Mouse (Mus musculus): Measurements from ENCODE around the gene Lypd6.

The Lypd6 gene

DNA sequence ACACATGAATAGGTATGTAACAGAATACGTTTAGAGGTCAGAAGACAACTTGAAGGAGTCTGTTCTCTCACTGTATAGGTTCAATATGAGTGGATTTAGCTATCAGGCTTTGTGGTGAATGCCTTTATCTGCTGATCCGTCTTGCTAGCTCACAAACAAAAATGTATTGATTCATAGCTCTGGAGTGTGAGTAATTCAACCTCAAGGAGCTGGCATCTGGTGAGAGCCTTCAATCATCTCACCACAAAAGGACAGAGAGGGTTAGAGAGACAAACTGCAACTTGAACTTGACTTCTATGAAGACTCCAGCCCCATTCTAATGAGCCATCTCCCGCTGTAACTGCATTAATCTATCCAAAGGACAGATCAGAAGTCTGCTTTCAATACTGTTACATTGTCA, 40.6 kb downstream of the Lypd6 start:
- DNase-seq (ENCODE audit: low spot score in 2 of 2) = no peak

DNA sequence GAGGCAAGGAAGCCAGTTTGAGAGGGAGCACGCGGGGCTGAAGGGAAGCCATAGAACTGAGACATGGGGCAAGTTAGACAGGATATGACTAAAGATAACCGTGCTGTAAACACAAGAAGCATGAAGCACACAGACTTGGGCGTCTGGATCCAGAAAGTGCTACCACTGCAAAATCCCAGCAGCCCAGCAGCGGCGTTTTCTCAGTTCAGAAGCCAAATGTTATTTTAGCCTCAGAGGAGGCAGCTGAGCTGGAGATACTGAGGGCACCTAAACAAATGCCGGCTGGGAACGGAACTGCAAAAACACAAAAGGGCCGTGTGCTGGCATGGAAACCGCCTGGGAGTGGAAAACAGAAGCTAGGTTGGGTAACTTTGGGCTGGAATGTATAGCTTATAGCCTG, 43.9 kb downstream of the Lypd6 start:
- DNase-seq (ENCODE audit: low spot score in 2 of 2) = peak in 1 of 2 experiments; percentile 30

DNA sequence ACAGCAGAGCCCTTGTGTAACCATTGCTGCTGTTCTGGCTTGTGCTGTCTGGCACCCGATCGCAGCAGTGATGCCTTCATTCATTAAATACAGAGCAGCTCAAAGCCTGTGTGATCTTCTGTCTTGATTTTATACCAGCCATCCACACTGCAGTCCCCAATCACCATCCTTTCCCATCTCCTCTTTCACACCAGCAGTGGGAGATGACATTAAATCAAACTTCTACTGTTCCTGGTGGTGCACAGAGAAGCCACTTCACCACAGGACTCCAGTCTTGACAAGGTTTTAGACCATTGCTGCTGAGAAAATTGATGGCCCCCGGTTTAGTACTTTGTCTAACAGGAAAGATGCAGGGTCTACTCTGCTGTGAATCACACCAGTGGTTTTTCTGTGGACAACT, 44.9 kb downstream of the Lypd6 start:
- DNase-seq (ENCODE audit: low spot score in 2 of 2) = no peak

DNA sequence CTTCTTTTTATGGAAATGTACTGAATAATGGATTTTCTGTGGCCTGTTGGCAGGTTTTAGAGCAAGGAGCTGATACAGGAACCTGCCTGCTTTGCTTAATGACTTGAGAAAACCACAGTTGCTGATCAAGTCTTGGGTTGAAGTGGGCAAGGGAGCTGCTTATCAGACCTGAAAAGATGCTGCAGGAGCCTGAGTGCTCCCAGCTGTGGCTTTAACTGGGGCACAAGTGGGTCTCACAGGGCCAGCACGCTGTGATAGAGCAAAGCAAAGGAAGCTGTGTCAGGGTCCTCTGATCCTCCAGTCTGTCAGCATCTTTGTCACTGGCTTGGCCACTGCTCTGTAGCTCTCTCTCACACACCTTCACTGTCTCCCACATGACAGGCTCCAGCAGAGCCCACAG, 45.4 kb downstream of the Lypd6 start:
- DNase-seq (ENCODE audit: low spot score in 2 of 2) = no peak

DNA sequence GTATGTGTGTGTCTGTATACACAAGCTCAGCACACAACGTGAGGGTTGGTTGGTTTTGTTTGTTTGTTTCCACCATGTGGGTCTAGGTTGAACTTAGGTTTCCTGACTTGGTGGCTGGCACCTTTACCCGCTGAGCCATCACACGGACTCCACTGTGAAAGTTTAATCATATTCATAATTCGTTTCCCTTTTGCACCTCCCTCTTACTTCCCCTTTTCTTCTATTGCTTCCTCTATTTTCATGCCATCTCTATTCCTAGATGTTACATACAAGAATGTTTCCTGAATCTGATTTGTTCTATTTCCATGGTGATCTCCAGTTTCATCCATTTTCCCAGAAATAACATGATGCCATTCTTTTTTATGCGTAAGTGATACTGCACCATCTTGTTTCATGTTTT, 46.2 kb downstream of the Lypd6 start:
- no peak for DNase-seq (ENCODE audit: low spot score in 2 of 2)

DNA sequence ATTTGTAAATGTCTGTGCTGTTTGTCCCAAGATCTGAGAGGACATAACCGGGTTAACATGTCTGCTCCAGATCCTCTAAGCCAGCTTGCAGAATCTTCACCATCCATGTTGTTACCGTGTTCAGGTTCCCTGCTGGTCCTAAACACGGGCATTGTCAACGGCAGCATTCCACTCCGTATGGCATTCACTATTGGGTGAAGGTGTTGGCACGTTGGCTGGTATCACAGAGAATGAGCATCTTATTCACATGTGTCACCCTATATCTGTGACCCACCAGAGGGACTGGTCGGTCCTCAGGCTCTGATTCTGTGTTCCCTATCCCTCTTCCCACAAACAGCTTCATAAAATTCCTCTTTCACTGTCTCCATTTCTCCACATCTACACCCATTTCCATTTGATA, 52.9 kb downstream of the Lypd6 start:
- no peak for DNase-seq (ENCODE audit: low spot score in 2 of 2)

DNA sequence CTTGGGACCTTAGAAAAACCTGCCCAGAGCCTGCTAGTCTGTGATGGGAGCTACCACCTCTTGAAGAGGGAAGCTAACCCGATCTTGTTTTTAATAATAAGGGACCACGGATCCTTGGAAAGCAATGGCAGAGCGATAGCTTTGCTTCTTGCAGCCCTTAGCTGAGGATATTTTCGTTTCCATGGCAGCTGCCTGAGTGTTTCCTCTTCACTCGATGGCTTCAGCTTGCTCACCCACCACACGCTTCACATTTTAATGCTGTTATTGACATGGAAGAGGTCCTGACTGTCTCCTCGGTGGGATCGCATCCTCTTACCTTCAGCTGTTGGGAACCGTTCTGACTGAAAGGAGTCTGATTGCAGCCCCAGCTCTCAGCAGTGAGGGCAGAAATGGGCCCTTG, 54.6 kb downstream of the Lypd6 start:
- DNase-seq (ENCODE audit: low spot score in 2 of 2) = no peak

DNA sequence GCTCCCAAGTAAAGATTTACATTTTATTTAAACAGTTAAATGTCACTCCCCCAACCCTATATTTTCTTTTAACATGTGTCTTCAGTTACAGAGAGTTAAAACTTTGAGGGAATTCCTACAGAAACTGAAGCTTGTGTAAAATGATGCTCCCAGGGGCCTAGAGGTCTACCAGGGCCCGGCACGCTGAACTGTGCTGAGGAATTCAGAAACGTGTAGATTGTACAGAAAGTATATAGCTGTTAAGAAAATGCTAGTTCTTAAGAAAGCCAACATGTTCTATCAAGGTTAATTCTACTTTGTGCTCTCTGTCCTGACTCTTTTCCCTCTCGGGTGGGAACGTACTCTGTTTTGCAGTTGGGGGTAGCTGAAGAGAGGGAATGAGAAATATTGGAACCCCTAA, 57.1 kb downstream of the Lypd6 start:
- no peak for DNase-seq (ENCODE audit: low spot score in 2 of 2)

DNA sequence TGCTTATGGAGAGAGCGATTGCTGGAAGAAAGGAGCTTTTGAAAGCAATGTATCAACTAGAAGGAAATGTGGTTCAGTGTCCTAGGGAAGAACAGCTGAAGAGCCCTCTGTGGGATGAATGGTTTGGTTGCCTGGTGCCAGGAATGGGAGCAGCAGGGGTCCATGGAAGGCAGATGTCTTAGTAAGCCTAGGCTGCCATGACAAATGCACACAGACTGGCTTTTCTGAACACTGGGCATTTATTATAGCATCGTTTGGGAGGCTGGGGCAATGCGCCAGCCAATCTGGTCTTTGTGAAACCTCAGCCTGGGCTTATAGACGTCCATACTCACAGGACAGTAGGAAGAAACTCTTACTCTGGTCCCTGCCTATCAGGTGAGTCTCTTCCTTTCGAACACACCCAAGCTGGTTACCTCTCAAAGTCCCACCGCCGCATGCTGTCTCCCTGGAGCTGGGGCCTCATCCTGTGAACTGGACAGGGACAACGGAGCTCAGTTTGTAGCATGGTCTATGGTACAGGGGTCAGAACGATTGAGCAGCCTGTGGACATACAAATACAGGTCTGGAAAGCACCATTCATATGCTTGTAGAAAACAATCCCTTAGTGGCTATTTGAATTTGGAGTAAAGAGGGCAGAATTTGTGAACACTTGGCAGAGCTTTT, 61.4 kb downstream of the Lypd6 start:
- no peak for DNase-seq (ENCODE audit: low spot score in 2 of 2)

DNA sequence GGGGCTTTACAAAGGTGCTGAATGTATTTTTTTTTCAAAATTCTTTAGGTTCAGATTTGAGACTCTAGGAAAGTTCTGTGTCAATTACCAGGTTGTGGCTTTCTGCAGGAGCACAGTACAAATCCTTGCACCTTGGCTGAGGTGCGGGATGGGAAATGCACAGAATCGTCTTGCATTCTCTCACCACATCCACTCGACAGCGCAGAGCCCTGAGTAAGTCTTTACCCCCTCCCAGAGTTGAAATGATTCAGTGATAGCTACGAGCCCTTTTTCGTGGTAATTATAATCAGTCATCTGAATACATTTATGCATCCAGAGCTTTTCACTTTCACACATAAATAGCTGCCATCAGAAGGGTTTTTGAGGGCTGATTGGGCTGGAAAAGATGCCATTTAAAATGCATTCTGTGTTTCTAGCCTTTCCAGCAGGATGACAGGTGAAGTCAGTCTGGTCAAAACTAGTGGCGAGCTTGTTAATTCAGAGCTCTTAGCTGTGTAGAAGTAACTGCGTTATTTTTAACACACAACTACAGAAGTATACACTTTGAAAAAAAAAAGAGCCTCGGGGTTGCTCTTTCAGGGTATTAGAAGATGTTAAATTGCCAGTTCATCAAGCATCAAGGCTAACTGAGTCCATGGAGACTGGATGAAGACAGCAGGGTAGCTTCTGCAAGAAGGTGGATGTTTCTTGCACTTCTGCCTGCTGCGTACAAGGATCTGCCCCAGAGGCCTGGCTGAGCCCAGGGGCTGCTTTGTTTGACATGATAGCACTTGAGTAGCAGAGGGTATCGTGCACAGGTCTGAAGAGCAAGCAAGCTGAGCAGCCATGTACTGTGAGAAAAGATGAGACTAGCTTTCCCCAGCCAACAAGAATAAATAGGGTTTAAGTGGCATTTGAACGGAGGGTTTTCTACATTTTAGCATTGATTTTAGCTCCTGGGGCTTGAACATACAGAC, 62.4 kb downstream of the Lypd6 start:
- no peak for DNase-seq (ENCODE audit: low spot score in 2 of 2)

DNA sequence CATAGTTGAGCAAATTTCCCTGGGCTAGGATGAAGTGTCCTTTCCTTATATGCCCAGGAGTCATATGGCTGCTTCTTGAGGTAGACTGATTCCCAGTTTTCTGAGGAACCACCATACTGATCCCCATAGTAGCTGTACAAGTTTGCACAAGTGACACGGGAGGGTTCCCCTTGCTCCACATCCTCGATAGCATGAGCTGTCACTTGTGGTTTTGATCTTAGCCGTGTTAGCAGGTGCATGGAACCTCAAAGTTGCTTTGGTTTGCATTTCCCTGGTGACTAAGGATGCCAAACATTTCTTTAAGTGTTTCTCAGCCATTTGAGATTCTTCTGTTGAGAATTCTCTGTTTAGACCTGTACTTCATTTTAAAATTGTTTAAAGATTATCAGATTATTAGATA, 64.4 kb downstream of the Lypd6 start:
- DNase-seq (ENCODE audit: low spot score in 2 of 2) = no peak

DNA sequence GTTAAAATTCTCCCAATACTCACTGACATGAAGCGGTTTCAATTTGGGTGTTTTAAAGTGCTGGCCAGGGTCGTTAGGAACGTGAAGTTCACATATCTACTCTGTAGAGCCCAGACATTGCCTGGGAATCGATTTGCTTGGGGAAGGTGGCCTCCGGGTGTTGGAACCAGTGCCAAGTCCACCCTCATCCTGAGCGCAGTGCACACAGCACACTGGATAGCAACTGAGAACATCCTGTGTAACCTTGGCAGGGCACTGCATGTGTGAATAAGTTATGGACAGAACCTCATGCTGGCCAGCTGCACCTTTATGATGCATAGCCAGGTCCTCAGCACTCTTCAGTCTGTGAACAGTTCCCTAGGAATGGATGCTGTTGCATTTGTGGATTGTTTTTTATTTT, 77.4 kb downstream of the Lypd6 start:
- DNase-seq (ENCODE audit: low spot score in 2 of 2) = no peak

DNA sequence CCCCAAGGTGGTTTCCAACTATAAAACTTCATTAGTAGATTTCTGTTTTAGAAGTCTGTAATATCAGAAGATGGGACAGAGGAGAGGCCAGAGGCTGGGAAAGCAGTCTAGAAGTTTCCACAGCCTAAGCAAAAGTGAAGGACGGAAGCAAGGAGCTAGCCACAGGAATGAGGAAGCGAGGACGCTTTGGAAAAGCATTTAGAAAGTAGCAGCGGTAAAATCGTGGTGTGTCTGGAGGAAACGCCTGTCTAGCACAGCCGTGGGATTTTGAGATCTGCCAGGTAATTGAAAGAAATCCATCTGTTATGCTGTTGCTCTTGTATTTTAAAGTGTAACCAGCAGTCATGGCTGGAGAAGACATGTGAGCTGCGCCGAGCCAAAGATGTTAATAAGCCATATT, 81.1 kb downstream of the Lypd6 start:
- no peak for DNase-seq (ENCODE audit: low spot score in 2 of 2)

DNA sequence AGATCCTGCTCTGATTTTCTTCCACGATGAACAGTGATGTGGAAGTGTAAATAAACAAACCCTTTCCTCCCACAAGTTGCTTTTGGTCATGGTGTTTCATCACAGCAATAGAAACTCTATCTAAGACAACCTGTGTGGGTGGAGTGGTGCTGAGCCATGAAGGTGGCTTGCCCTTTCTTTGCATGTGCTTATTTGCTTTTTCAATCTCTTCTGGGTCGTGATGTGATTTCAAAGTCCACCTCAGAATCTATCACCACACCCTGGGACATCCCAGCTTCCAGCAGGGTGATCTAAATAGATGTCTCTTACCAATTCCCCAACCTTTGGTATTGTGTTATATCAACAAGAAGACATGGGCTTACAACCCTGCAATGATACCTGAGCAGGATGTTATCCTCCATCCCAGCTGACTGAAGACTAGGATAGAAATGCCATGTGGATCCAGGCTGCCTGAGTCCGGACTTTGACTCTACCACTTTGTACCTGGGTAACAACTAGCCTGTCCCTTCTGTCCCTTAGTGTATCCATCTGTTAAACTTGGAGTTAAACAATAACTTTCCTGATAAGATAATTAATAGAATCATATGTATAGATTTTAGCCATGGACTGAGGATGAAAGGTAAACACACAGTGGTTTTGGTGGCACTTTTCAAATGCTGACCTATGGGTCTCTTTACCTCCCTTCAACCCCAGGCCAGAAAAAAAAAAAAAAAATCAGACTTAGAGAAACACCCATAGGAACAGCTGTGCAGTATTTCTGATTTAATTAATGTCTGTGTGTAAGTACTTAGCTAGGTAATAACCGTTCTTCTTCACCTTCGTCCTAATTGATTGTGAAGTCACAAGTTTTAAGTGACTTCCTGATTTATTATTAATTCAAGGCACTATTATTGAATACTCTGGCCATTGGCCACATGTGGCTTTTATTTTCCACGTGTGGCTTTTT, 83.3 kb downstream of the Lypd6 start:
- DNase-seq (ENCODE audit: low spot score in 2 of 2) = no peak

DNA sequence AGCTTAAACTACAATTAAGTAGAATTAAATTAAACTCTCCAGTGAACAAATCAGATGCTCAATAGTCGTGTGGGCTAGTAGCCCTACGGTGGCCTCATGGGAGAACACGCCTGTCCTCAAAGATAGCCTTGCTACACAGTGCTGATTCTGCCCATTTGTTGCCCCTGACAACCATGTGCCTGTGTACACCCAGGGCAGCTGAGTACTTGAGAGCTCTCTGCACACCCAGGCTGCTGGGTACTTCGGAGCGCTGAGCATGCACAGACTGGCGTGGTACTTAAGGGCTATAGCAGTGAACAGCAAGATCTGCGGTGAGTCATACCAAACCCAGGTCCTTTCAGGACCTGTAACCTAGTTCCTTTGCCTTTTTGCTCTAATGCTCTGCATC, 84.0 kb downstream of the Lypd6 start:
- DNase-seq (ENCODE audit: low spot score in 2 of 2) = peak; percentile 34 to 59

DNA sequence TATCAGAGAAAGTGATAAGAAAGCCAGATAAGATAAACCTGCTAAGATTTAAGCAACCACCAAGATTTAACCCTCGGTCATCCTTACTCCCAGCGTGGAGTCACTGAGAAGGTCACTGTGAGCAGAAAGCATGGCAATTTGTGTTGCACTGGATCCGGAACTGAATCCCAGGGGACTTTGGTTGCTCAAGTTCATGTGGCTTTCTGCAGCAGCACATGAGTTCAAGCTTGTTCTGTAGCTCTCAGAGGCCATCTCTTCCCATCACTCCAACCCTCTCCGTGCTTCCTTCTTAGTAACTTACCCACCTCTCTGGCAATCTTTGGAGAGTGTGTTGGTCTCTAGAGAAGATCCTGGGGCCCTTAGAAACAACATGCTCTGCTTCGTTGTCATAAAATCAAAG, 84.6 kb downstream of the Lypd6 start:
- DNase-seq (ENCODE audit: low spot score in 2 of 2) = no peak

DNA sequence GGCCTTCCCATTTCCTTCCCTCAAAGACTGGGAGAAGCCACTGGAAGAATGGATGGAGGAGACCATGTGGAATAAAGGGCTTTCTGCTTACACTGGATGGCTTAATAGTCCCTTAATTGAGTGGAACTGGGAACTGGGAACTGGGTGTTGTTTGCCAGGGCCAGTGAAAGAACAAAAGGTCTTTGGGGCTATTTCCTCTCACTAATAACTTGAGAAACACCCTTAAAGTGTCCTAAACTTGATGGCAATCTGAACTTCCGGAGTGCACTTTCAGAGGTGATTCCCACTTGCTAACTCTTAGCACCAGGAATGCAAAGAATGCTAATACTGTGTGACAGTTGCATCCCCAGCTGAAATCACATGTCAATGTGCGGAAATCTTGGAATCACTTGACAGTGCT, 85.2 kb downstream of the Lypd6 start:
- no peak for DNase-seq (ENCODE audit: low spot score in 2 of 2)

DNA sequence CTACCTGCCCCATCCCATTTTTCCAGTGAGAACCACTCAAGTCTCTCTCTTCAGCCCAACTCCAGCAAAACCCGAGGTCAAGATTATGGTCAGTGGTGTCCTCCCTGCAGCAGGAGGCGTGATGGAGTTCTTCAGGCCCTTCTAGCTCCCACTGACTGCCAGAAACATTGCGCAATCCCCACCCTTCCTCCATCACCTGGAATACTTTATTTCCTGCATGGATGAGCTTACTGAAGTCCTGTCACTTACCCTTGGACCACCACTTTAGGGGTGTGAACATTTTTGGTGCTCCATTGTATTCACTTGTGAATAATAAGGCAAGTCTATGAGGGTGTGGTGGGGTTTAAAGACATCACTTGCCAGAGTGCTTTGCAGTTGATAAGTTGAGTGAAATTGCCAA, 85.7 kb downstream of the Lypd6 start:
- DNase-seq (ENCODE audit: low spot score in 2 of 2) = no peak

DNA sequence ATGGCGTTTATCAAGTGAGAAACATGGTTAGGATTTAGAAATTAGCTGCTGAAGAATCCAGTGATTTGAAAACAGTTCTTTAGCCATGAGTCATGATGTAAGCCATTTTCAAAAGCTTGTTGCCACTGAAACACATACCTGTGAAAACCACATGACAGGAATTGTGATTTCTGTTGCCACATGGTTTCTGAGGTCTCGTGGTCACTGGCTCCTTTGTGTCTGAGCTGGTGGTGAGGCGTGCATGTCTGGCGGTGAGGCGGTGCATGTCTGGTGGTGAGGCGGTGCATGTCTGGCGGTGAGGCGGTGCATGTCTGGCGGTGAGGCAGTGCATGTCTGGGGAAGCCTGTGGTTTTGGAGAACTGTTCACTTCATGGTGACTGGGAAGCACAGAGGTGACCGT, 89.8 kb downstream of the Lypd6 start:
- DNase-seq (ENCODE audit: low spot score in 2 of 2) = no peak

DNA sequence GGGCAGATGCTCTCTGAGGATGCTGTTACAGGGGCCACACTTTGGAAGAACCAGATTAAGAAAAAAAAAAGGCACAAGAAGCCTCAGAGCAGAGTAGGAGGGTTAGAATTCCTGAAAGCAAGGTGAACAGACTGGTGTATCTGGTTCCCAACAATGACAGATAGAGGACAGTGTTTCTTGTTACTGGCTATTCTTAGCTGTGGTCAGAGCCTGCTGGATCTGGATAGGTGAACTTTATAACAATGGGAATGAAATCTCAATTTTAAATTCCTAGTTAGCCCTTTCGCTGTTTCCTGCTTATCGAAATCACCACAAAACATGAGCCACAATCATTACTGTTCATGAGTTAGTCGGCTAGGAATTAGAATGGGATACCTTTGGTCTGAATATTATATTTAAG, 93.8 kb downstream of the Lypd6 start:
- no peak for DNase-seq (ENCODE audit: low spot score in 2 of 2)

DNA sequence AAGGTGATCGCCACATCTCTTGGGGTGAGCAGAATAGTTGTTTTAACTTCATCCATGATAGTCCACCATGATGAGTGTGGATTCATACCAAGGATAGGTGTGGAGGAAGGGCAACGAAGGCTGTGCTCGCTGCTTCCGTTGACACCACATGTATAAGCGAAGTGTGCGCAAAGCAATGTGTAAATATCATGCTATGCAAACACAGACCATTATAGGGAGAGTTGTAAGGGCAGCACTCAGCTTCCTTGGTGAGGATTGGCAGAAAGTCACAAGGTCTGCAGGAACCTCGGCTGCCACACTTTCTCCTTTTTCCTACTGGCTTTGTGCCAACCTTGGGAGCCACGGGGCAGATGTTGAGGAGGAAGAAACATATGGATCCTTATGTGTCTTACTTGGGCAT, 97.4 kb downstream of the Lypd6 start:
- DNase-seq (ENCODE audit: low spot score in 2 of 2) = no peak

DNA sequence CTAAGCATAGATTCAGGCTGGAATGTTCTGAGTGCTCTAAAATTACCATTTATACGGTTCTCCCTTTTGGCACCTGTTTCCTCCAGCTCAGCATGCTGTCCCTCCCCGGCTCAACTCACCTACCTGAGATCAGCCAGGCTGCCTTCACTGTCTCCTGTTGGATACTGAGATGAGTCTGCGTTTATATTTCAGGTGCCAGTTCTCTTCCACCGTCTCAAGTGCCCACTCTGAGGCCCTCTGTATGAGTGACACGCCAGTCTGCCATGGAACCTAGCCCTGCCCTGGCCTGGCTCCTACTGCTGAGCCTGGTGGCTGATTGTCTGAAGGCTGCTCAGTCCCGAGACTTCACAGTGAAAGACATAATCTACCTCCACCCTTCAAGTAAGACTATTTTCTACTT, 99.0 kb downstream of the Lypd6 start:
- DNase-seq (ENCODE audit: low spot score in 2 of 2) = no peak
